Mouse (Mus musculus) forelimb bud, embryonic 11.5 days (tissue): ENCODE measurements around the gene Atxn1.

Experiments used
- DNase-seq: peaks from one replicate; pipeline ENCODE4 v3.0.0-alpha.2; 2012; ENCODE audit warnings: low read depth, low spot score

Gene Atxn1

DNA sequence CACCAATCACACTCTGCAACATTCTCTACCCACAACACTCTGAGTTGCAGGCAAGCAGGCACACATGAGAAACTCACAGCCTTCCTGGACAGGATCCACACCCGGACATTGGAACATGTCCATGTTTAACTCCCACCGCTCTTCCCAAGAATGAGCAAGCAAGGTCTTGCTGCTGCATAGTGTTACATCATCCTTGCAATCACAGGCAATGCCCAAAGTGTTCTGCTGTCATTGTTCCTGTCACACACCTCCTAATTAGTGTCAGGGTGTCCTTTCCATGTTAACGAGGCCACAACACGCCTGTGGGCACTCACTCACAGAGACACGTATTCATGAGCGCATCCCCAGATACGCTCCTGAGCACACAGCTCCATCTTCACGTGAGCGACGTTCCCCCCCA lies 181.1 kb downstream of the Atxn1 start:
- DNase-seq: no peak

DNA sequence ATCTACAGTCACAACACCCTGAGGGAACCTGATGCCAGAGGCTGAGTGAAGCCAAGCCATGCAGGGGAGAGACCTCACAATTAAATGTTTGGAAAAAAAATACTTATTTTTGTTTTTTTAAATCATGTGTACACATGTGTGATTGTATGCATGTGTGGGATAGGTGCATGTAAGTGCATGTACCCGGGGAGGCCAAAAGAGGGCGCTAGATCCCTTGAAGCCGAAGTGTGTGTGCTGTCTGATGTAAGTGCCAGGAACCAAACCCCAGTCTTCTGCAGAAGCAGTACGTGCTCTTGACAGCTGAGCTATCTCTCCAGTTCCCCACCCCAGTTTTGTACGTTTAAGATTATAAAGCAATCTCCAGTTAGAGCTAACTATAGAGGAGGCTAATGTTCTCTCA lies 186.1 kb downstream of the Atxn1 start:
- DNase-seq: no peak

DNA sequence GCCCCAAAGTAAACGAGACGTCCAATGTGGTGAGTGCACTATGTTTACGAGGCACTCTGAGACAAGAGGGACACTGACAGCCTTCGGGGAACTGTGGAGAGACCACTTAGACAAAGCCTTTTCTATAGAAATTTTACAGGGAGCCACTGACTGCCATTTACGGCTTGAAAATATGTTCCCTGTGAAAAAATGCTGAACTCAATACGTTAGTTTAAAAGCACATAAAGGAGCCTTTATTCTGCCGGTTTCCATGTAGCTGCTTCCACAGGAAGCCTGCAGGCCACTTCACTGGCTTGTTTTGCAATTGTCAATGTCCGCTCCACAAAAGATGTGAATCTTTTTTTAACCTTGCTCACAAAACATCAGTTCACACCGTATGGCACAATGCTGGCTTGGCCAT lies 186.6 kb downstream of the Atxn1 start:
- DNase-seq: peak; percentile 14

DNA sequence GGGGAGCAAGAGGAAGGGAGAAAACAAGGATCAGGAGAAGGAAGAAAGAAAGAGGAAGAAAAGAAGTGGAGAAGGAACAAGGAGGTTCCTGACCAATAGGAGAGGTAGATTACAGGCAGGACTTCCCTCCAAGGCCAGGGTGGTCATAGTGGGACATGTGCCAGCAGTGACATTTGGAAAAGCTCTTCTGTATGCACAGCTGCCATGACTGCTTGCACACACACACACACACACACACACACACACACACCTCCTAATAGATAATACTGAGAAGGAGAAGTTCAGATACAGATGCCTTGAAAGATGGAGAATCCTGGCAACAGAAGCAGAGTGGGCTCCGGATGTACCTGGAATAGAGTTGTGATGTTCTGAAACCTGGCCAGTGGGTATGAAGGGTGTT lies 189.3 kb downstream of the Atxn1 start:
- no peak for DNase-seq

DNA sequence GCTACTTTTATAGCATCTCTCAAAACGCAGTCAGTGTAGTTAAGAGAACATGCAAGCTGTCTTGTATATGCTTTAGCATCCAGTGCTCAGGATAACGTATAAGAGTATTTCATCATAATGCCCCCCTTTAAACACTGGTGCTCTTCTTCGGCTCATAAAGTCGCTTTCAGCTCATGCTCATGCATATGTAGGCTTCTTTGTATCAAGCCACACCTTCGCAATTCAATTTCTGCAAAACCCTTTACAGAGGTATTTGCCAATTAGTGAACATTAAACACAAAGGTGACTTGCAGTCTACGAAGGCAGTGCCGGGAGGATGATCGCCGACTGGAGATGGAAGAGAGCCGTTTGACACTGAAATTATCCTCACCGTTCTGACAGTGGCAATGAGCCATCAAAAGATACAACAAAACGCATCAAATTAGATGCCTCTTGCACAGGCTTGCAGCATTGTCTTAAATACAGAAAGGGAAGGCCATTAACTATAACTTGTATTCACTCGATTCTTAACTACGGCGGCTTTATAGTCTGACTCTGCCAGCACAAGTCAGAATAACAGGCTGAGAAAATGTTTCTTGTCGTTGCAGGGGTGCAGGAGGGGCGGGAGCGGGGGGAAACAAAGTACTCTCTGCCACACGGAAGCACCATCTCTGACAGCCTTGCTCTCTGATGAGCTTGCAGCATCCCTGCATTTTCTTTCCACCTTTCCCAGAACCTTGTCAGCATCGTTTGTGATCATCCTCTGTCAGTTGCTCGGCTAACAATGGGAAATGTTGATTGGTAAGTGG lies 191.2 kb downstream of the Atxn1 start:
- no peak for DNase-seq

DNA sequence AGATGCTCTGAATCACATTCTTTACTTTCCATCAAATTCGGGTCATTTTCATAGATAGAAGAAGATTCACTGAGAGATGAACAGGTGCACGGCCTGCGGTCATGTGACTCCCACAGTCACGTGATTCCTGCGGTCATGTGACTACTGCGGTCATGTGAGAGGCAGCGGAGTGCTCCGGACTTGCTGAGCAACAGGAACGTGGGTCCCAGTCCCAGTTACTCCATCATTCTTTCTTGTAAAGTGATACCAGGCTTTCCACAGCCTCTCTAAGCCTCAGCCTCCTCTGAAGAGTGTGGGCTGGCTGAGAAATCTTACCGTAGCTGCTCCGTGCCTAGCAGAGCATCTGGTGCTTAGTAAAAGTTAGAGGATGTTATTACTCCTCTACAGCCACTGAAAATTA lies 195.1 kb downstream of the Atxn1 start:
- no peak for DNase-seq

DNA sequence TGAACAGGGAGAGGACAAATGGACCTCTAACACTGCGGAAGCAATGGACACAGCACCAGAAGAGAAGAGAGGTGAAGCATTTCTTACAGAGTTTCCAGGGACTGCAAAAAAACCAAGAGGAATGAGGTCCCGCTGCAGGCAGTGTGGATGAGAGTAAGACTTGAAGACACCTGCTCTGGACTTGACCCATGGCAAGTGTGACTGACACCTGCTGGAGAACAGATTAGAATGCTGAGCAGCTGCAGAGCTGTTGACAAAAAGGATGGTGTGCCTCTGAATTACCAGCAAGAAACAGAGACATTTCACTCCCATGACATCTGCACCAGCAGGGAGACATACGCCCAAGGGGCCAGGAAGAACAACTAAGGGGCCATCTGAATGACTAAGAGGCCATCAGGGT lies 196.6 kb downstream of the Atxn1 start:
- no peak for DNase-seq

DNA sequence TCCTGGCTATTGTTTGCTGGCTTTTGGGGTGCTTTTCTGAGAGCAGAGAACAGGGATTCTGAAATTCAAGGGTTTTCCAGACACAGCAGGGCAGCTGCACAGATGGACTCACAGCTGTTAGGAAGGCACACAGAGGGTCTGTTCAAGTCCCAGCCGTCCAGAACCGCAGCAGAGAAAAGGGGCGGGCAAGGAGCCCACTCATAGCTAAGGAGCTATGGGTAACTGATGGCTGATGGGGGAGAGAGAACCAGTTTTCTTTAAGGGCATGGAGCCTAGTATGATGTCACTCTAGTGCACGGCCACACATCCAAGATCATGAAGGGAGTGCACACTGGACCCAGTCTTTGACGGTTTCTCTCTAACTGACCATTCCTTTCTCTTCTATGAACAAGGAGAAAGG lies 200.5 kb downstream of the Atxn1 start:
- DNase-seq: no peak

DNA sequence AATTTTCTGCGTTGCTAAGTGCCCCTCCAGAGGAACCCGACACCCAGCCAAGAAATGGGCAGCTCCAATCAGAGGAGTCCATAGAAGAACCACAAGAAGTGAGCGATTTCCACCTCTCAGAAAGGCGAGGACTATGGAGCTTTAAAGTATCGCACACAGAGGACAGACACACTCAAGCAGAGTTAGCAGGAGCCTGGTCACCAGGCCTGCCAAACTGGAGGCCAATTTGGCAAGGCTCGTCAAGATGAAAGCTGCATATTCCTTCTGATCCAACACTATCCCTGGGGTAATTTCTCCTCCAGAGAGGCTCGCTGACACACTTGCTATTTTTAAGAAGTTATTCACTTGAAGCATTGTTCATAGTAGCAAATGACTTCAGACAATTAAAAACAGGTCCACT lies 202.5 kb downstream of the Atxn1 start:
- DNase-seq: no peak

DNA sequence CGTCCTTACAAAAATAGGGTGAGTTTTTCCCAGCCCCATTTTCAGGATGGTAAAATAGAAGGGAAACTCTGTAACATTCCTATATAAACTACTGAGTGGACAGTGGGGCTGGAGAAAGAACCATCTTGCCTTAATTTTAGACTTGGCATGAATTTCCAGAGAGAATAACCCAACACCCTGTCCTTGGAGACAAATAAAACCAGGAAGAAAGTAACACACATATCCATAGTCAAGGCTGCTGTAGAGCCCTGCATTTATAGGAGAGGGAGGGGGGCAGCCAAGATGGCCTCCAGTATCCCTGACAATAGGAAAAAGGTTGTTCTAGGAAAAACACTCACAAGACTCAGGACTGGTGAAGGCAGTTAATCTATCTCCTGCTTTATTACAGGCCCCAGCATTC lies 210.3 kb downstream of the Atxn1 start:
- no peak for DNase-seq

DNA sequence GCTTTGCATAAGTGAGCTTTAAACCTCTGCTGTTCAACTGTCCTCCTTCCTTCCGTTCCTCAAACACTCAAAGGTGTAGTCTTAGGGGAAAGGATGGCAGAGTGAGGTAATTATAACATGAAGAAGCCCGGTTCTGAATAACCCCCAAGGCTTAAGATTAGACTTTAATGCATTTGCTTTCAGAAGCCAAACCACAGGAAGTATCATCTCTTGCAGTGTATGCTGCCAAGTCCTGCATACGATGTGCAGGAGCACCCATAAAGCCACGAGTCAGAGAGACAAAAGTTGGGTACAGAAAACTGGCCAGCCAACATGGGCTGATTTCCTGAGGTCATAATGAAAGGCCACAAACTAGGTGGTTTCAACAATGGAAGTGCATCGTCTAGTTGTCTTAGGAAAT lies 212.3 kb downstream of the Atxn1 start:
- DNase-seq: no peak

DNA sequence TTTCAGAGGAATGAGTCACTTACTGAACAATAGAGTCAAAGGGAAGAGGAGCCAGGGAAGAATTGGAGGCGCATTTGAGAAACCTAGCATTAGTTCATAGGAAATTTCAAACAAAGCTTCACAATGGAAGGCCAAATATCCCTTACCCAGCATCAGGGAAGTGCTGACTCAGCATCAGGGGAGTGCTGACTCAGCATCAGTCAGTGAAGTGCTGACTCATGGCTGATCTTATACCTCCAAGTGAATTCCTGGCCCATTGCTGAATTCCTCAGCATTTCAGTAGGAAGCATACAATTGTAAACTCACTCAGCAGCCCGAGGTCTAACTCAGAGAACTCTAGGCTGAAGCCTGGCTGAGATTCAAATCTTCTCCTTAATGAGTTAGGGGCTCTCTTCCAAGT lies 213.6 kb downstream of the Atxn1 start:
- no peak for DNase-seq

DNA sequence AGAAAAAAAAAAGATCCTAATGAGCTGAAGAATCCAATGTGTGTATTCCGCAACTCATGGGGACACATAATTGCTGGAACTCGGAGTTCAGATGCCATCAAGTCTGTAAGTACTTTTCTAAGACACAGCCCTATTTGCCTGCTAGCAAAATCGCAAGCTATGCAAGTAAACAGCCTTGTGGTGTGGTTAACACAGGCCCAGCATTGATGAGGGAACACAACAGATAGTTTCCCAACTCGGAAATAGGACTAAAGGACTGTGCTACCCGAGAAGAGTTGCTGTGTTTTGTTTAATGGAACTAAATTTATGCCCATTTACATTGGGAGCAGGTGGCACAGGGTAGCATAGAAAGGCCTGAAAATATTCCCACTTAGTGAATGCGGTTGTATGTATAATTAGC lies 214.2 kb downstream of the Atxn1 start:
- no peak for DNase-seq

DNA sequence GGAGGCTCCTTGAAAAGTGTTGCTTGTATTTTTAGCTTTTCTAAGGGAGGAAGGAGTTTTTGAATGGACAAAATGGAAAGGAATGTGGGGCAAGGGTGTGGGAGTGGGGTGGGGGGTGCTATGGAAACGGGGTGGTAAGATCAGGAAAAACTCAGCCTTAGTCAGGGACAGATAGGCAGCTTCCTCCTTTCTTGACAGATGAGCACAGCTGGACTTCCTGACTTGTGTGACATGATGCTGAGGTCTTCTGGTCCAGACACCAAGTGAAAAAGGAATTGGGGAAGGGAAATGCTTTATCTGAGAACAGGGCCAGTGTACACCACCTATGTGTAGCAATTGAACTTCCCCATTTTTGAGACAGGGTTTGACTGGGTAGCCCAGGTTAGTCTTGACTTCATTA lies 214.9 kb downstream of the Atxn1 start:
- DNase-seq: no peak

DNA sequence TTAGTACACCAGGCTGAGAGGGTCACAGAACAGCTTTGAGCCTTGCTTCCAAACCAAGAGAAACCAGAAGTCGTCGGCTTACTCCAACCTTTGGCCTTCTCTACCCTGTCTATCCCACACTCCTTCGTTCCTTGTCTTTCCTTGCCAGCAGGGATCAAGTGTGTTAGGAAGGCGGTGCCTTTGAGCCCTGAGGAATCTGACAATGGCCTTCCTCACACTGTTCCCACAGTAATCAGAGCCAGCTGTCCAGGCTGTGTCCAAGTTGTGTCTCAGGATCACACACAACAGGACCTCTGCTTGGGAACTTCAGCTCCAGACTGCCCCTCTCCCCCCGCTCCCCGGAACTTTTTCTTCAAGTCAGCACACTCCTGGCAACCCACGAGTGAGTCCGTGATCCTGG lies 215.6 kb downstream of the Atxn1 start:
- no peak for DNase-seq

DNA sequence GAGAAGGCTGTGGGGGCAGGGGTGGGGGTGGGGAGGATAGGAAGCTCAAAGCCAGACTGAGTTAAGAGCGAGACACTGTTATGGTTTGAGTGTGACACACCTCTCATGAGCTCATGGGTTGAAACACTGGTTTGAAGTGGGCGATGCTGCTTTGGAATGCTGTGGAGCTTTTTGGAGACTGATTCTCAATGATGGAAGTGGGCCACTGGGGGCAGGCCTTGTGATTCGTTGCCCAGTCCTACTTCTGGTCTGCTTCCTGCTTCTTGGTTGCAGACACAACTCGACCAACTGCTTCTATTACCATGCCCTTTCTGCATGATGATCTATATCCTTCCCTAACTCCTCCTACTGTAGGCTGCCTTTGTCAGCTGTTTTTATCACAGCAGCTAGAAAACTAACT lies 216.1 kb downstream of the Atxn1 start:
- DNase-seq: no peak

DNA sequence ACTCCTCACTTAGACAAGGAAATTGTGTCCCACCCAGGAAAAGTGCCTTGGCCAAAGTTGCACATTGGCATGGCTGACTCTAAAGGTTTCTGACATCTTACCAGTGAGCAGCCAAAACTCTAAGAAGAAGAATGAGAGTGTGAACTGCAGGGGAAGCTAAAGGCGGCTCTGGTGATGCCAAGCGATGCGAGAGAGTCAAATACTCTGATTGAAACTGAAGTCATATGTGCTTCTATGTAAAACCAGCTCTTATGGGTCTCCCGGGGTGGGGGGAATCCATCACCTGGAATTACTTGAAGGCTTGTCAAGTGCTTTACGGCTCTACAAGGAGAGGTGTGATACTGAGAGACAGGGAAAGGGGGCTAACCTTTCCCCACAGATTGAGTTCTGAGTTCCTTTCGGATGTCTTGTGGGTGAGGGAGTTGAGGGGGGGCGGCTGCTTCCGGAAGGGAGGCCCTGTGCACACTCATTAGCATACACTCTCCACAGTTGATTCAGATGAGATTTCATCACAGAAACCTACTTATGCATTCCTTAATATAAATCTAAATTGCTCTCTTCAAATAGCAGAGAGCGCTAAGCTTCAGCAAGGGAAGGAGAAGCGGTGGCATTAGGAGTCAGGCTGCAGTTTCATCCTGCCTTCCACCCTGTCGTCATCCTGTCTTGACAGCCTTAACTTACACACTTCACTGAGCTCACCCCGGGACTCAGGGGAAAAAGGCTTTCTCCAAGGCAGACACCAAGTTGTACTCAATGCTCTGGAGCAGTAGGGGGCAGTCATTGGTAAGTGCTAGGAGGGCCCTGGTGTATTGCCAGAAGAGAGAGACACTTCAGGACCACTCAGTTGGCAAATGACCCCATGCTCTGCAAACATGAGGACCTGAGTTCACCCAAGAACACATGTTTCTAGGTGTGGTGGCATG lies 218.7 kb downstream of the Atxn1 start:
- peak; percentile 16 for DNase-seq

DNA sequence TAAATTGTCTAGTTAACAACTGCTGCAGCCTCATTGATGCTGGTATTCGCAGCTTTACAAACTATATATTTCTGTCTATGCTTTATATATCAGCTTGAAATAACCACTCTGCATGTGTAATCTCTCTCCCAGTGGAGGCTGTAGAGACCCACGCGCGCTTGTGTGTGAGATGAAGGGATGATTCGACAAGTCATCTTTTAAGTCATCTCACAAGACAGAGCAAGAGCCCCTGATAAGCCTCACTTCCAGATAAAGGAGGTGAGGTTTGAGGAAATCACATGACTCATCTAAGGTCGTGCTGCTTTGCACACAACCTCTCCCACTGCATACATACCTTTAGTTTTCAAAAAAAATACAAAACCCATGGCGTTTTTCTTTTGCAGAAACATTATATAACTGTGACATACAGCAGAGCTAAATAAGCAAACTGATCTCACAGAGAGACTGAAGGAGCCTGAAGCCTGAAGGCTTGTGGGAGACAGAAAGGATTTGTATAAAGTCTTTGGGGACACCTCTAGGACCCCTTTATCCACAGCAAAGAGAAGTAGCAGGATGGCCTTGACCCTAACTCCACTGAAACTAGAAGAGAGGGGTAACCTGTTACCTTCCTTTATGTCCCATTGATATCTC lies 219.9 kb downstream of the Atxn1 start:
- DNase-seq: no peak

DNA sequence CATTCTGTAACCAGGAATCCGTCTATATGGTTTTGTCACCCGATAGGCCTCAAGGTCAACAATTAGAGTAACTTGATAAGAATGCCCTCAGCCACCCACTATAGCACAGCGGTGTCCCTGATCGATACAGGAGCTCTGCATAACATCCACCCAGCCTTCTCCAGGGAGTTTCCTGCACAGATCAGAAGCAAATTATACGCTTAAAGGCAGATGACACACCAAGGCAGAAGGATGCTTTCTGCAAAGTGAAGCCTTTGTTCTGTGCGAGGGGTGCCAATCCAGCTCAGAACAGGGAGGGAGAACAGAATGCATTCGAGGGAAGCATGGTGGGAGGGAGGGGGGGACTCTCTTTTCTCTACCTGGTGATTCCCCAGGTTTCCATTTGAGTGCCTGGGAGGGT lies 221.0 kb downstream of the Atxn1 start:
- DNase-seq: no peak

DNA sequence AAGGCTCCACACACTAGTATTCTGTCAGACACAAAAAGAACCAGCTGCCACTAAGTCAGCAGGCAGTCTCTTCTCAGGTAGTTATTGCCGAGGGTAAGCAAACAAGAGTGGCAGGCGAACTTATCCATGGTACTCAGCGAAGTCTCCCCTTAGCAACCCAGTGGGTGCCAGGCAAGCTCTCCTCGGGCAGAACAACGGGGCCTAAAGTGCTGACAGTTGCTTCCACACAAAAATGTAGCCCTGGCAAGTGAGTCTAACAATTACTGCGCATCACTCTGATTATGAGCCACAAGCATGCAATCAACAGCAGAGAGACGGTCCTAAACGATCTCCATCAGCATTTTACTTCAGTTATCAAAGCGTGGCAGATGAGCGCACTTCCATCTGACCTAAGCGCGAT lies 224.4 kb downstream of the Atxn1 start:
- DNase-seq: no peak

DNA sequence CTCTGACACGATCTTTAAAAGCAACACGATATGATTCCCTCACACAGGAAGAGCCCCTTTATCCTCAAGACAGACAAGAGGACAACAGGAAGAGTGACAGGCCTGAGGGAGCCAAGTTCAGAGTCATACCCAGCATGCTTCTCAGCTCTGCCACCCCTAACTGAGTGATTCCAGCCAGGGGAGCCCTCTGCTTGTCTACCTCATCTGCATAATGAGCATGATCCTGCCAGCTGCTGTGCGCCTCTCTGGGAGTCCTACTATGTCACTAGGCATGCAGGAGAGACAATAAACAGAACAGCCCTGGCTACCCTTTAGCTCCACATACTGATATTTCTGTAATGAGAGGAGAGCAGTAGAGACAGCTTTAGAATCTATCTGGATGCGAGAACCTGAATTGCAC lies 228.6 kb downstream of the Atxn1 start:
- no peak for DNase-seq

DNA sequence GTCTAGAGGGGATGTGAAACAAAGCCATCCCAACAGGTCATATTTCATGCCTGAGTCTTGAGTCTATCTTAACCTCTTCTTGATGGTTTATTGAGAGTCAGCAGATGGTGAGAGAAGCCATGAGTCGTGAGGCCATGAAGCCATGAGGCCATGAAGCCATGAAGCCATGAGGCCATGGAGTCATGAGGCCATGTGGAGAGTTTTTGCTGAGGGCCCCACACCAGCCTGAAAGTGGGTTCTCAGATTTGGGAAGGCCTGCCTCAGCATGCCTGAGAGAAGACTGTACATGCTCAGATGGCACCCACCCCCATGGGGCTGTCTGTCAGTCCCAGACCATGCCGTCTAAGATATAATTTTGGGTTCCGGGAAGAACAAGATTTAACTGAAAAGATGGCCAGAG lies 229.0 kb downstream of the Atxn1 start:
- no peak for DNase-seq

DNA sequence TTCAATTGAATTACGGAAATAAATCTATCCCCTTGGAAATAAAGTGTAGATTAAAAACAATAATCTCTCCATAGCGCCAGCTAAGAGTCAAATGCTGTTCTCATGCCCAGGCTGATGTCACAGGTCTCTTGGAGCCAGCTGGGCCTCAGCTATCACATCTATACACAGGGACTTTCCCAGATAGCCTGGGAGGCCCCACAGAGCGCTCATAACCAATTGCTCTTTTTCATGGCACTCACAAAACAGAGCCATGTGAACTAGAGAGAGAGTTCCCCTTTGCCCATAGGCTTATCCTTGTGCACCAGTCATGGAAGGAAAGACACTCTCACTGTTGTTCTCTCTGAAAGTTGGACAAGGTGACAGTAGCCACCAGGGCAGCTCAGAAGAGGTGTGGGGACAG lies 230.3 kb downstream of the Atxn1 start:
- no peak for DNase-seq
